Mouse (Mus musculus) erythroblast, adult 5-6 weeks (primary cell): Measurements from ENCODE around the gene Ap4m1. TPM values are rescaled to one million over a fixed set of nuclear protein-coding genes. Genes with fewer than 3 reads are reported as not detected.
"Not testable (repeated sequence)": the region's sequence is repeated elsewhere in the genome, so short reads cannot be mapped to it uniquely, and the experiment has no call there.

ENCODE experiments used
- ATAC-seq: replicated peaks from 2 replicates; pipeline ENCODE4 v1.8.0; 2016; ENCODE audit warnings: moderate number of reproducible peaks, mild to moderate bottlenecking, moderate TSS enrichment, inconsistent platforms; ENCODE audit not compliant: poor library complexity, low FRiP score, severe bottlenecking
- total RNA-seq, 2 experiments: library from RNA; stranded (forward) in 1 of 2; stranded (reverse) in 1 of 2; fragments of 150-400 nt in 1 of 2; fragments of 200-764, 138-1000 nt in 1 of 2; gene quantifications; 2 replicates each; pipeline versions ENCODE4 v1.2.3 to v1.2.4; 2015 to 2017; ENCODE audit warnings: low replicate concordance in 2 of 2

The Ap4m1 gene
- total RNA-seq, 2 experiments from 2014 or later: 5.6 to 7.9 TPM

- ATAC-seq: peak; percentile 92
These were observed 22.2 kb downstream of the Ap4m1 start, which contains the start of gene Mblac1 for GRCm38 (mm10) chr5:138193771-138194727. Gene Mblac1 (plus strand): TSS chr5:138194314.

- ATAC-seq: peak; percentile 47
These were observed 23.0 kb downstream of the Ap4m1 start for GRCm38 (mm10) chr5:138194755-138195345.

DNA sequence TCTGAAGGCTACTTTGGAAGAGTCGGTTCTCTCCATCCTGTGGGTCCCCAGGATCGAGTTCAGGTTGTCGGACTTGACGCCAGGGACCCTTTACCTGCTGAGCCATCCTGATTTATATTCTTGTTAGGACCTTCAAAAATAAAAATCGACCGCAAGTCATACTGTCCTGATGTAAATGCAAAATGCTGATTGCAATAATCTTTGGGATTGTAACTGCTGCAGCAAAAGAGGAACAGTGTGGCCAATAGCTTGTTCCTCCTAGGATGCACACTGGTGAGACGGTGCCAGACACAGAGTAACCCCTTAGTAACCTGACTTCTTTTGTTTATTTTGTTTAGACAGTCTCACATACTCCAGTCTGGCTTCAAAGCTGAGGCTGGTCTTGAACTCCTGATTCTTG, 23.7 kb downstream of the Ap4m1 start:
- ATAC-seq: no peak

DNA sequence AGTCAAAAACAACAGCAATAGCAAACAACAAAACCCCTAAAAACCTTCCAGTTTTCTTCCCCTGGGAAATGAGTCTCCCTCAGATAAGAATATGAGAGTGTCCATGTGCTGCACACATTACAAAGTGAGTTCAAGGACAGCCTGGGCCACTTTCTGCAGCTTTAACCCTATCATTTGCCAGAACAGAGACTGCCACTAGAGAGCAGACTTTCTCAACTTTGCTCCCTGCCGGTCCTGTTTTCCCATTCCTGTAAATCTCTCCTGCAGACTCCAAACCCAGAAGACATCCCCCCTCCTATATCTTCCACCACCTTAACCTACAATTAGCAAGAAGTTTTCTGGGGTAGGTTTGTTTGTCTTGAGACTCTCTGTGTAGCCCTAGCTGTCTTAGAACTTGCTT, 27.8 kb downstream of the Ap4m1 start:
- ATAC-seq: no peak

GRCm38 (mm10) chr5:138202086-138202485, 30.3 kb downstream of the Ap4m1 start:
- ATAC-seq: no peak

DNA sequence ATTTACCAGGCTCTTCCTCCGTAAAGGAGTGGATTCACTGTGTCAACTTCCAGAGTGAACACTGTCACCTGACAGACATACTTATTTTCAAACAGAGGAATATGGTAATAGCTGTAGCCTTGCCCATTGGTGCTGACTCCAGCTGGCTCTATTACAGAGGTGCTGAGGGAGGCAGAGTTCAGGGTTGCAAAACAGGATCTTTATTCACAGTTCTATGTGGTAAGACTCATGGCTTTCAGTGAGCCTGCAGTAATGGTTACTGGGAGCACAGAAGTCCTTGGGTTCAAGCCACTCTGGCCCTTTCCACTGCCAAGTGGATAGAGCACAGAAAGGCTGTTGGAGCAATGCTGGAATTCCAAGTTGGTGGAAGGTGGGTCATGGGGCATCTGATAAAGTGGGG, 35.5 kb downstream of the Ap4m1 start:
- no peak for ATAC-seq

GRCm38 (mm10) chr5:138207873-138208272, 36.1 kb downstream of the Ap4m1 start:
- ATAC-seq: no peak

DNA sequence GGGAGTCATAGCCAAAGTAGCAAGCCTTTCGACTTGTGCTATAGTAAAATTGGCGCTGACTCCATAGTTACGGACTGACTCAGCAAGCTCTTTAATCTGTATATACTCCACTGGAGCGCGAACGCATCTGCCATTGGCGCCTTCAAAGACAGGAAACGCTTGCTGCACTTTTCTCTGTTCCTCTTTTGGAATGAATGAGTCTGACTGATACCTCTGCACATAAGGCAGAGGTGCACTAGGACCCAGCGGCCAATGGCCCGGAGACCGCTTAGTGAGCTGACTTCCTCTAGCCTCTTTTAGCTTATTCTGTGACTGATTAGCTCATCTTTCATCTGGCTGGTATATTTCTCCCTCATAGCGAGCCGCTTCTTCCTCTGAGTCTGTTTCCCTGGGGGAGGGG, 44.8 kb downstream of the Ap4m1 start:
- ATAC-seq: not testable (repeated sequence)

DNA sequence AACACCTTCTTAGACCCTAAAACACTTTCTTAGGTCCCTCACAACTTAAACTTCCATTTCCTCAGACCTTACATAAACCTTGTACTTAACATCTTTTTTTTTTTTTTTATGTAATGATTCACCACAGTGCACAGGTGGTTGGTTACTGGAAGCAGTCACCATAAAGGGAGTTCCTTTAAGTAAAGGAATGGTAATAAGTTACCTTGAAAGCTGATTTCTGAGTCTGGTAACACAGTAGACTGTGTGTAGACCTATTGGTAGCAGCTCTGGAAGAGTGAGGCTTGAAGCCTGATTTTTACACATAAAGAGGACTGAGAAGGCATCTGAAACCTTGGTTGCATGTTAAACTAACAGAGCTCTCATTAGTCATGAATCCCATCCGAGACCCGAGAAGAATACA, 48.1 kb downstream of the Ap4m1 start:
- no peak for ATAC-seq

DNA sequence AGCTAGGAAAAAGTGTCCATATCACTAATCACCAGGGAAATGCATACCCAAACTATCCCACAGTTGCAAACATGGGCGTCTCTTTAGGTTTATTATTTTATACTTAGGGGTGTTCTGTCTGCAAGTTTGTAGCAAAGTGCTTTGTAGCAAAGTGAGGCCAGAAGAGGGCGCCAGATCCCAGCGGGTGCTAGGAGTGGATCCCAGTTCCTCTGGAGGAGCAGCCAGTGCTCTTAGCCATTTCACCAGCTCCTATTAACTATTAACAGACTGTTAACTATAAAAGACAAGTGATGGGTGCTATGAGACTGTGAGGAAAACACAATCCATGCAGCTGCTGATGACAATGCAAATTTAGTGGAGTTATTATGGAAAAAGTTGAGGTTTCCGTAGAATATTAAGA, 50.3 kb downstream of the Ap4m1 start:
- peak; percentile 90 for ATAC-seq

DNA sequence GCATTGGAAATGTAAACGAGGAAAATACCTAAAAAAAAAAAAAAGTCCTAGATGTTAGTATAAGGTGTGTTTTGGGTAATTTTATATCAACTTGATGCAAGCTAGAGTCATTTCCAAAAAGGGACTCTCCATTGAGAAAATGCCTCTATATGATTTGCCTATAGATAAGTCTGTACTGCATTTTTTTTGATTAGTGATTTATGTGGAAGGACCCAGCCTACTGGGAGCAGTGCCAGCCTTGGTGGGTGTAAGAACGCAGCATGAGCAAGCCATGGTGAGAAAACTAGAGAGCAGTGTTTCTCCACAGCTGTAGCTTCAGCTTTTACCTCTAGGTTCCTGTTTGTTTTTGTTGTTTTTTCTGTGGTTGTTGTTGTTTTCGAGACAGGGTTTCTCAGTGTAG, 51.5 kb downstream of the Ap4m1 start:
- ATAC-seq: no peak

DNA sequence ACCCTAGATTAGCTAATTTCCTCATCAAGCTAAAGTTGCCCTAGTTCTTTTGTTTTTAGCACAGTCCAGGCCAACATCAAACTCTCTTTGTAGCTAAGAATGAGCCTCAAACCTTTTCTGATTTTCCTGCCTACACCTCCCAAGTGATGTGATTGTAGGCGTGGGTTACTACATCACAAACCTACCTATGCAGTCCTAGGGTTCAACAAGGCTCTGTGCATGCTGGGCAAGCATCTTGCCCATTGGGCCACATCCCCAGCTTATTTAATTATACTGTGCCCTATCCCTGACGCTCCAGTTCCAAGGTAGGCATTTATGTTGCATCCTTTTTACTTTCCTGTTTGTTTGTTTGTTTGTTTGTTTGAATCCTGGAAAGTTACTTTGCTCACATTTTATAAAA, 53.9 kb downstream of the Ap4m1 start, which contains the start of gene Nxpe5:
Nxpe5 (plus strand) TSS at position 199 of the 400 bp plus-strand sequence.
- no peak for ATAC-seq

DNA sequence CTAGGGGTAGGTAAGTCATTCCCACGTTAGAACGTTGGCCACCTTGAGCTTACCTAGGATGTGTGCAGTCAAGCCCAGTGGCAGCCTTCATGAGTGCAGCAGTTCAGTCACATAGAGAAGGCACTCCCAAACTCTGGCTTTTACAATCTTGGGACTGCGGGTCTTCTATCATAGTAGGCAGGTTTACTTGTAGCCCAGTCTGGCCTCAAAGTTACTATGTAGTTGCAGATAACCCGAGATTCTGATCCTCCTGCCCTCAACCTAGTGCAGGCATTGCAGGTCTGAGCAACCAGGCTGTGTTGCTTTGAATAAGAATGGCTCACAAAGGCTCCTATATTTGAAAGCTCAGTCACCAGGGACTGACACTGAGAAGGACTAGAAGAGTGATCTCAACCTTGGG, 54.7 kb downstream of the Ap4m1 start:
- ATAC-seq: no peak

DNA sequence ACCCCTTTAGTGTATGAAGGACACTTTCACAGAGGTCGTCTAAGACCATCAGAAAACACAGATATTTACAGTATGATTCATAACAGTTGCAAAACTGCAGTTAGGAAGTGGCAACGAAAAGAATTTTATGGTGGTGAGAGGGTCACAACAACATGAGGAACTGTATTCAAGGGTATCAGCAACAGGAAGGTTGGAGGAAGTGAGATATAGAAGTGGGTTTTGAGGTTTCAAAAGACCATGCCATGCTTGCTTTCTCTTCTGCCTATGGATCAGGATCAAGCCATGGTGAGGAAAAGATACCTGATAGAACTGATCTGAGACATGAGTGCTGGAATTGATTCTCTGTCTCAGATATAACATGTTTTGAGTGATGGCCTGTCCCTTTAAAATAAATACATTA, 55.6 kb downstream of the Ap4m1 start:
- ATAC-seq: no peak

DNA sequence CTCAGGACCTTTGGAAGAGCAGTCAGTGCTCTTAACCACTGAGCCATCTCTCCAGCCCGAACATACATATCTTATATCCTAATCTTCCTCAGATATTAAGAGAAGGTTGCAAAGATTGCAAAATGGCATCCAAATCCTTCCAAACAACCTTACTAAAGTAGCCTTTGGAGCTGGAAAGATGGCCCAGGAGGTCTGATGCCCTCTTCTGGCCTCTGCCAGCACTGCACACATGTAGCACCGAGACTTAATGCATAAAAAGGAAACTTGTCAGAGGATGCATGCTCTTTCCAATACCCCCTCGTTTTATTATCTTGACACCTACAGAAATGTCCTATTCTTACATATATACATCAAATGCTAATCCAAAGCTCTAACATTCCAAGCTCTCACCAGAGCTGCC, 56.2 kb downstream of the Ap4m1 start:
- ATAC-seq: peak; percentile 65; the same call in 1 of the 2 replicates

GRCm38 (mm10) chr5:138229511-138229910, 57.7 kb downstream of the Ap4m1 start:
- no peak for ATAC-seq

Other genes starting within 250 kb of the Ap4m1 start
- gene Gjc3, start 208.9 kb upstream of the Ap4m1 start, total RNA-seq (2015; ENCODE audit: low replicate concordance): not detected in 2 replicates
- gene Gjc3, start 208.9 kb upstream of the Ap4m1 start, total RNA-seq (2017; ENCODE audit: low replicate concordance): not detected in 2 replicates
- gene Azgp1, start 190.5 kb upstream of the Ap4m1 start, total RNA-seq (2015; ENCODE audit: low replicate concordance): not detected in 2 replicates
- not detected in 2 replicates for gene Azgp1, start 190.5 kb upstream of the Ap4m1 start, total RNA-seq (2017; ENCODE audit: low replicate concordance)
- not detected in 2 replicates for gene Smok3a, start 150.7 kb upstream of the Ap4m1 start, total RNA-seq (2015; ENCODE audit: low replicate concordance)
- gene Smok3a, start 150.7 kb upstream of the Ap4m1 start, total RNA-seq (2017; ENCODE audit: low replicate concordance): 0.09 TPM in 1 of 2 replicates, not detected in the other
- gene Smok3b, start 150.6 kb upstream of the Ap4m1 start, total RNA-seq (2015; ENCODE audit: low replicate concordance): not detected in 2 replicates
- not detected in 2 replicates for gene Smok3b, start 150.6 kb upstream of the Ap4m1 start, total RNA-seq (2017; ENCODE audit: low replicate concordance)
- gene Smok3c, start 118.8 kb upstream of the Ap4m1 start, total RNA-seq (2015; ENCODE audit: low replicate concordance): not detected in 2 replicates
- gene Smok3c, start 118.8 kb upstream of the Ap4m1 start, total RNA-seq (2017; ENCODE audit: low replicate concordance): not detected in 2 replicates
- gene Zkscan1, start 86.9 kb upstream of the Ap4m1 start, total RNA-seq (2015; ENCODE audit: low replicate concordance): 10.0 and 15.7 TPM in 2 replicates
- gene Zkscan1, start 86.9 kb upstream of the Ap4m1 start, total RNA-seq (2017; ENCODE audit: low replicate concordance): 11.1 and 16.9 TPM in 2 replicates
- gene Zscan21, start 55.1 kb upstream of the Ap4m1 start, total RNA-seq (2015; ENCODE audit: low replicate concordance): 3.8 and 9.2 TPM in 2 replicates
- gene Zscan21, start 55.1 kb upstream of the Ap4m1 start, total RNA-seq (2017; ENCODE audit: low replicate concordance): 6.8 and 13.2 TPM in 2 replicates
- 0.77 TPM in 1 of 2 replicates, not detected in the other for gene Zfp113, start 16.3 kb upstream of the Ap4m1 start, total RNA-seq (2015; ENCODE audit: low replicate concordance)
- gene Zfp113, start 16.3 kb upstream of the Ap4m1 start, total RNA-seq (2017; ENCODE audit: low replicate concordance): 2.6 and 5.4 TPM in 2 replicates
- gene Cops6, start 10.9 kb upstream of the Ap4m1 start, total RNA-seq (2015; ENCODE audit: low replicate concordance): 23.0 and 62.8 TPM in 2 replicates
- gene Cops6, start 10.9 kb upstream of the Ap4m1 start, total RNA-seq (2017; ENCODE audit: low replicate concordance): 17.0 and 19.7 TPM in 2 replicates
- 78.0 and 100 TPM in 2 replicates for gene Mcm7, start 420 bp downstream of the Ap4m1 start, total RNA-seq (2015; ENCODE audit: low replicate concordance)
- 155 and 180 TPM in 2 replicates for gene Mcm7, start 420 bp downstream of the Ap4m1 start, total RNA-seq (2017; ENCODE audit: low replicate concordance)
- gene Taf6, start 15.4 kb downstream of the Ap4m1 start, total RNA-seq (2015; ENCODE audit: low replicate concordance): 10.6 and 16.9 TPM in 2 replicates
- 10.9 and 11.5 TPM in 2 replicates for gene Taf6, start 15.4 kb downstream of the Ap4m1 start, total RNA-seq (2017; ENCODE audit: low replicate concordance)
- gene Cnpy4, start 15.5 kb downstream of the Ap4m1 start, total RNA-seq (2015; ENCODE audit: low replicate concordance): 7.3 and 12.1 TPM in 2 replicates
- gene Cnpy4, start 15.5 kb downstream of the Ap4m1 start, total RNA-seq (2017; ENCODE audit: low replicate concordance): 6.3 and 13.1 TPM in 2 replicates
- 1.0 TPM in 1 of 2 replicates, not detected in the other for gene Mblac1, start 22.3 kb downstream of the Ap4m1 start, total RNA-seq (2015; ENCODE audit: low replicate concordance)
- gene Mblac1, start 22.3 kb downstream of the Ap4m1 start, total RNA-seq (2017; ENCODE audit: low replicate concordance): 2.2 and 2.5 TPM in 2 replicates
- gene Nxpe5, start 53.9 kb downstream of the Ap4m1 start, total RNA-seq (2015; ENCODE audit: low replicate concordance): not detected in 2 replicates
- gene Nxpe5, start 53.9 kb downstream of the Ap4m1 start, total RNA-seq (2017; ENCODE audit: low replicate concordance): not detected in 2 replicates
- gene Lamtor4, start 83.5 kb downstream of the Ap4m1 start, total RNA-seq (2015; ENCODE audit: low replicate concordance): 34.5 and 63.6 TPM in 2 replicates
- 11.3 and 13.1 TPM in 2 replicates for gene Lamtor4, start 83.5 kb downstream of the Ap4m1 start, total RNA-seq (2017; ENCODE audit: low replicate concordance)
- 9.0 and 16.9 TPM in 2 replicates for gene BC037034, start 92.0 kb downstream of the Ap4m1 start, total RNA-seq (2015; ENCODE audit: low replicate concordance)
- gene BC037034, start 92.0 kb downstream of the Ap4m1 start, total RNA-seq (2017; ENCODE audit: low replicate concordance): 10.5 and 20.8 TPM in 2 replicates
- gene Gal3st4, start 100.8 kb downstream of the Ap4m1 start, total RNA-seq (2015; ENCODE audit: low replicate concordance): not detected in 2 replicates
- gene Gal3st4, start 100.8 kb downstream of the Ap4m1 start, total RNA-seq (2017; ENCODE audit: low replicate concordance): not detected in 2 replicates
- 0.21 TPM in 1 of 2 replicates, not detected in the other for gene Gm43720, start 108.0 kb downstream of the Ap4m1 start, total RNA-seq (2015; ENCODE audit: low replicate concordance)
- not detected in 2 replicates for gene Gm43720, start 108.0 kb downstream of the Ap4m1 start, total RNA-seq (2017; ENCODE audit: low replicate concordance)
- 2.9 TPM in 1 of 2 replicates, not detected in the other for gene Gpc2, start 108.0 kb downstream of the Ap4m1 start, total RNA-seq (2015; ENCODE audit: low replicate concordance)
- 1.7 TPM in 1 of 2 replicates, not detected in the other for gene Gpc2, start 108.0 kb downstream of the Ap4m1 start, total RNA-seq (2017; ENCODE audit: low replicate concordance)
- gene Stag3, start 108.2 kb downstream of the Ap4m1 start, total RNA-seq (2015; ENCODE audit: low replicate concordance): 9.0 and 25.7 TPM in 2 replicates
- gene Stag3, start 108.2 kb downstream of the Ap4m1 start, total RNA-seq (2017; ENCODE audit: low replicate concordance): 5.6 and 10.9 TPM in 2 replicates
- gene Pvrig, start 170.0 kb downstream of the Ap4m1 start, total RNA-seq (2015; ENCODE audit: low replicate concordance): not detected in 2 replicates
- gene Pvrig, start 170.0 kb downstream of the Ap4m1 start, total RNA-seq (2017; ENCODE audit: low replicate concordance): 0.17 TPM in 1 of 2 replicates, not detected in the other